Mouse (Mus musculus) cerebellum, adult 9-10 months (tissue): Measurements from ENCODE around the gene Ssxb6.
"Not testable (repeated sequence)": the region's sequence is repeated elsewhere in the genome, so short reads cannot be mapped to it uniquely, and the experiment has no call there.

Experiments
- DNase-seq: peaks from one replicate; pipeline ENCODE4 v3.0.0; 2022

Gene Ssxb6

DNA sequence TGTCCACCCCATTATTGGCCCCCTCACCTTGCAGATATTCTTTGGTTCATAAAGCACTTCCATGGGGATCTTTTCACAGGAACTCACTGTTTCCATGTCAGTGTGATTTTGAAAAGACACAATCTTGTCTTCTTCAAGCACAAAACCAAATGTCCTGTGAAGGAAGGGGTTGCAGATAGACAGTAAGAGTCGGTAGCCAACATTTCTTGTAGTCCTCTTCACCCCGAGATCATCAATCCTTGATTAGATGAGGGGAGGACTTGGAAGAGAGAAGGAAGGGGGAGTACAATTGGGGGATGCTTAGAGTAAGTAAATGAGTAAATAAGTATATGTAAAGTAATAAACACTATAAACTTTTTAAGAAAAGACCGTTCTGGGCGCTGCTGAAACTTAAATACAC, at the start of gene Ssxb6:
Gene Ssxb6 (minus strand): TSS at position 101 of the 400 bp plus-strand sequence.
- not testable (repeated sequence) for DNase-seq

DNA sequence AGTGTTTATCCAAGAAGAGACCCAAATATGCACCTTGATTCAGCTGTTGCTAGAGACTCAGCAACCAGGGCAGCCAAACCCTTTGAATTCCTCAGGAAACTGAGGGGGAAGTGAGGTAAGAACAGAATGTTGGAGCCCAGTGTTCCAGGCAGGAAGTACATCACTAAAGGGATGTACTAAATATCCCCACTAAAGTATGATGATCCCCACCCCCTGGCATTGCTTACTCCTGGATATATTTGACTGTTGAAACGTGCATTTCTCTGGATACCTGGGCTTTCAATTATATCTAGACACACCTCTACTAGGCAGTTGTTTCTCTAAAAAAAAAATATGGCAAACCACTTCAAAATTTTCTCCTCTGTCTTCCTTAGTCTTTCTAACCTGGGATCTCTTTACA, 43.7 kb upstream of the Ssxb6 start, which contains the start of gene Ssxb3:
Gene Ssxb3 (minus strand): TSS at position 101 of the 400 bp plus-strand sequence.
- DNase-seq, result not testable (repeated sequence)

DNA sequence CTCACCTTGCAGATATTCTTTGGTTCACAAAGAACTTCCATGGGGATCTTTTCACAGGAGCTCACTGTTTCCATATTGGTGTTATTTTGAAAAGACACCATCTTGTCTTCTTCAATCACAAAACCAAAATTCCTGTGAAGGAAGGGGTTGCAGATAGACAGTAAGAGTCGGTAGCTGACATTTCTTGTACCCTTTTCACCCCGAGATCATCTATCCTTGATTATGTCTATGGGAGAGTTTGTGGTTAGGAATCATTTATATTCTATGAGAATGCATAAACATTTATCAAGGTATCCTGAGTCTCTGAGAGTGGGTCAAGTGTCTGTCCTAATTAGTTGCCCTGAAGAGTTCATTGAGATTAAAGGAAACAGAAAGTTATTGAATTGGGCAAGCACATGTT, 23.2 kb downstream of the Ssxb6 start, which contains the start of gene Gm14459:
Gene Gm14459 (minus strand): TSS at position 101 of the 400 bp plus-strand sequence.
- DNase-seq, result no peak
